Mouse (Mus musculus) retina, adult 2 months (tissue): ENCODE measurements at regions not wholly inside any gene's neighbourhood (a gene's known extent, or its start where the extent isn't known, plus 50 kb on each side); places are given as distances from the start of the nearest gene placed in this dataset.

Experiments
- DNase-seq: peaks from one replicate; pipeline ENCODE4 v3.0.0-alpha.2; 2012; ENCODE audit warnings: low read depth, low spot score

GRCm38 (mm10) chr10:116653511-116653945 lies 72.2 kb upstream of the Cnot2 start:
- DNase-seq: peak; percentile 34

- DNase-seq: no peak
These were observed 68.0 kb upstream of the Cnot2 start for GRCm38 (mm10) chr10:116649287-116649686.

- DNase-seq: no peak
These were observed 64.7 kb upstream of the Cnot2 start for GRCm38 (mm10) chr10:116646035-116646434.

- DNase-seq: no peak
These were observed 64.3 kb upstream of the Cnot2 start for GRCm38 (mm10) chr10:116645631-116646030.

GRCm38 (mm10) chr10:116645108-116645507 lies 63.8 kb upstream of the Cnot2 start:
- no peak for DNase-seq
